Mouse (Mus musculus): ENCODE results near the gene Gm49425. TPM values are rescaled to one million over a fixed set of nuclear protein-coding genes. Genes with fewer than 3 reads are reported as not detected.
"Not testable (repeated sequence)": the region's sequence is repeated elsewhere in the genome, so short reads cannot be mapped to it uniquely, and the experiment has no call there.

The Gm49425 gene
- not detected in 2 replicates for polyA plus RNA-seq (2015; fragmentation: Nextera tagmentation; extraction: Ambion mirVana)

DNA sequence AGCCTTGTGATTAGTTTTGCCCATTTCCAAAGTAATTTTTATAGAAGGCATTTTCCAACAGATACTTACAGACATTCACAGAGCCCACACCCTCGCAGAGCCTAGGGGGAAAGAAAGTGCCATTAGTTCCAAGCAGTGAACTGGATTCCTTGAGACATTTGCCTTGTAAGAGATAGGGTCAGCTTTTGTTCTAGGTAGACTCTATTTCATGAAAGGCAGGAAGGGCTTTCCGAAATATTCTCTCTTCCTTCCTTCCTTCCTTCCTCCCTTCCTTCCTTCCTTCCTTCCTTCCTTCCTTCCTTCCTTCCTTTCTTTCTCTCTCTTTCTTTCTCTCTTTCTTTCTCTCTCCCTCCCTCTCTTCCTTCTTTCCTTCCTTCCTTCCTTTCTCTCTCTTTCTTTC lies at the start of gene Gm49425:
Gene Gm49425, minus strand, starts transcription at position 101 of the 400 bp plus-strand sequence.
- not testable (repeated sequence) for H3K36me3 ChIP-seq (ENCODE audit: control insufficient read depth, insufficient read depth, low read length); H3K27me3 ChIP-seq (ENCODE audit: control insufficient read depth, insufficient read depth, low read length); H3K9ac ChIP-seq (ENCODE audit: low read length); H3K4me3 ChIP-seq (replicated peaks; ENCODE audit: low read length); H3K9me3 ChIP-seq (replicated peaks; ENCODE audit: control insufficient read depth, low read length); H3K4me1 ChIP-seq (ENCODE audit: control insufficient read depth, insufficient read depth, low read length); H3K4me2 ChIP-seq (ENCODE audit: low read depth, low read length); ATAC-seq (ENCODE audit: insufficient read depth, low FRiP score); H3K27ac ChIP-seq (ENCODE audit: low read length)
- WGBS = 76% methylated on average over 2 of the region's 2 CpGs

DNA sequence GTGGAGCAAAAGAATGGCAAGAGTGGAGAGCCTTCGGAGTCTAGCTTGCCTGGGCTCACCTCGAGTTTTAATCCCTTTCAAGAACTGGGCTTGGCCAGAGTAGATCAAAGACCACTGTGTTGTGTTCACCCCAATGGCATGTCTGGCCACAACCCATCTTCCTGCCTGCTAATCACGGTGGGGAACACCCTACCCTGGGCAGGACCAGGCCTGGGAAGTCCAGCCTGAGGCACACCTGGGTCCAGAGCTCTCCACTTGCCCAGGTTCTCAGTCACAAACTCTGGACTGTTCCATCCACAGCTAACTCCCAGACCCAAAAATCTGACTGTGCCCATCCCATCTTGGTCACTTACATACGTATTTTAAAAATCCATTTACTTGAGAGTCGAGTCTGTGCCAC lies 45.8 kb upstream of the Gm49425 start, which contains the start of gene Krt90:
Gene Krt90, minus strand, starts transcription at position 101 of the 400 bp plus-strand sequence.
- Histone ChIP-seq H3K4me3 (replicated peaks; ENCODE audit: low read length) (no peak within 1 kb of the TSS), H3K9ac (ENCODE audit: low read length) (no peak within 1 kb of the TSS), H3K36me3 (ENCODE audit: control insufficient read depth, insufficient read depth, low read length) (no peaks in the 10 kb centered on the region), H3K9me3 (replicated peaks; ENCODE audit: control insufficient read depth, low read length) (no peaks in the 10 kb centered on the region), H3K4me2 (ENCODE audit: low read depth, low read length) (no peak within 1 kb of the TSS), H3K4me1 (ENCODE audit: control insufficient read depth, insufficient read depth, low read length) (no peaks in the 10 kb centered on the region), H3K27me3 (ENCODE audit: control insufficient read depth, insufficient read depth, low read length) (0 out of 2 replicates have a peak, but pooled peaks cover 3% of the 10 kb centered on the region), H3K27ac (ENCODE audit: low read length) (no peak within 1 kb of the TSS)
- ATAC-seq (ENCODE audit: insufficient read depth, low FRiP score) = no peak
- WGBS = 64% methylated on average over 5 of the region's 5 CpGs

DNA sequence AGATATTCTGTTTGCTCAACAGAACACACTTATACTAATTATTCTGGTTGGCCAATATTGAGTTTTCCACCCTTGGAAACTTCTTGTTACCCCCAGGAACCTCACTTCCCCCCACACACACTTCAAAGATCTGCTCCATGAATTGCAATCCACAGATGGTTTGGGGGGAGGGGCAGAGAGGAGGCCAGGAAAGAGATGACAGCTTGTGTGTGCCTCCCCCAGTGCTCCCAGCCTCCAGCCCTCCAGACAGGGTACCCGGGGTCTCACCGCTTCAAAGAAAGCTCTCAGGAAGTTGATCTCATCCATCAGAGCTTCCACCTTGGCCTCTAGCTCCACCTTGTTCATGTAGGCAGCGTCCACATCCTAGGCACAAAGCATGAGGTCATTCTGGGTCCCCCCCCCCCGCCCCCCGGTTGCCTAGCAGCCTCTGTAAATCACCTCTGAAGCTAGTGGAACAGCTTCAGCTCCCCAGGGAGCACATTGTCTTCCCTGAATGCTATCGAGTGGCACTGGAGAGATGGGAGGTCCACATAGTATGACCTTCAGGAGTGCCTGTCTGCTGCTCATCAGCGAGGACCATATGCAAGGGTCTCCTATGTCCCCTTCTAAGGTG lies 41.1 kb upstream of the Gm49425 start:
- Histone ChIP-seq H3K4me1 (ENCODE audit: control insufficient read depth, insufficient read depth, low read length) (peaks cover 1% of the 10 kb centered on the region; the same call in 1 of the 2 replicates), H3K27me3 (ENCODE audit: control insufficient read depth, insufficient read depth, low read length) (0 out of 2 replicates have a peak, but pooled peaks cover 3% of the 10 kb centered on the region), H3K36me3 (ENCODE audit: control insufficient read depth, insufficient read depth, low read length) (no peaks in the 10 kb centered on the region), H3K9me3 (replicated peaks; ENCODE audit: control insufficient read depth, low read length) (no peaks in the 10 kb centered on the region), H3K9ac (ENCODE audit: low read length) (no peak overlapping the region), H3K27ac (ENCODE audit: low read length) (no peak overlapping the region), H3K4me2 (ENCODE audit: low read depth, low read length) (no peak overlapping the region), H3K4me3 (replicated peaks; ENCODE audit: low read length) (no peak overlapping the region)
- no peak for ATAC-seq (ENCODE audit: insufficient read depth, low FRiP score)
- WGBS = 6% methylated on average over 7 of the region's 7 CpGs

DNA sequence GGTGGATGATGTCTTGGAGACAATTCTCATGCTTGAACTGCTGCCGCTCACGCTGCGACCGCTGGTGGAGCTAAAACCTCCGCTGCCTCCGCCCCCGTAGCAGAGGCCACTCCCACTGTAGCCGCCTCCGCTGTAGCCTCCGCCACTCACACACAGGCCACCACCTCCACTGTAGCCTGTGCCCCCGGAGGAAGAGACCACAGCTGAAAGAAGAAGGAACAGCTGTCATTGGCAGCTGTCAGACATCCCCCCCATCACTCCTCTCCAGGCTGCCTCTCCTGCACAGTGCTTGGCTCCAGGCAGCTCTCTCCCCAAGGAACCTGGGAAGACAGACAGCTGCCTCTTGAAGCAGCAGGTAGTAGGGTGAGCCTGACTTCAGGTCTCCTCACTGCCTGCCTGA lies 36.1 kb upstream of the Gm49425 start:
- H3K36me3 ChIP-seq (ENCODE audit: control insufficient read depth, insufficient read depth, low read length) = no peaks in the 10 kb centered on the region
- H3K4me1 ChIP-seq (ENCODE audit: control insufficient read depth, insufficient read depth, low read length) = peaks cover 9% of the 10 kb centered on the region
- H3K4me2 ChIP-seq (ENCODE audit: low read depth, low read length) = peak overlapping the region; percentile 41; the same call in 1 of the 2 replicates
- 0 out of 2 replicates have a peak, but pooled peaks have one; percentile 57 for ATAC-seq (ENCODE audit: insufficient read depth, low FRiP score)
- no peaks in the 10 kb centered on the region for H3K27me3 ChIP-seq (ENCODE audit: control insufficient read depth, insufficient read depth, low read length)
- no peak overlapping the region for H3K27ac ChIP-seq (ENCODE audit: low read length)
- under 1% methylated on average over 11 of the region's 11 CpGs for WGBS
- no peaks in the 10 kb centered on the region for H3K9me3 ChIP-seq (replicated peaks; ENCODE audit: control insufficient read depth, low read length)
- H3K4me3 ChIP-seq (replicated peaks; ENCODE audit: low read length) = no peak overlapping the region
- H3K9ac ChIP-seq (ENCODE audit: low read length) = no peak overlapping the region

DNA sequence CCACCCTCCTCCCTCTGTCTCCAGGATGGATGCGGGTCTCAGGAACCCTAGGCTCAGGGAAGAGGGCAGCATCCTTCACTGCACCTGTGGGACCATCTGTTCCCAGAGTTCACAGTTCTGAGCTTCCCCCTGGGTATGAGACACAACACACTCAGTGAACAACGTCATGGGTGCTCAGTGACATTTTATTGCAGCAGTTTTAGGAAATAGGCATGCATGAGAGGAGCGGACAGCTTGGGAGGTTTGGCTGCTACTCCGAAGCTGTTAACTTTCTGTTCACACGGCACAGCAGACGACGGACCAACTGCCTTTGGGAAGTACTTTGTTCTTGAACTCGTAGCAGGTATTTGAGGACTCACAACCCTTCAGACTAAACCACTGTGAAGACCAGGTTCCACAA lies 35.1 kb upstream of the Gm49425 start:
- no peak overlapping the region for H3K27ac ChIP-seq (ENCODE audit: low read length)
- H3K4me3 ChIP-seq (replicated peaks; ENCODE audit: low read length) = no peak overlapping the region
- H3K9ac ChIP-seq (ENCODE audit: low read length) = no peak overlapping the region
- WGBS = 79% methylated on average over 8 of the region's 8 CpGs
- ATAC-seq (ENCODE audit: insufficient read depth, low FRiP score) = no peak
- H3K27me3 ChIP-seq (ENCODE audit: control insufficient read depth, insufficient read depth, low read length) = no peaks in the 10 kb centered on the region
- H3K4me2 ChIP-seq (ENCODE audit: low read depth, low read length) = no peak overlapping the region
- H3K36me3 ChIP-seq (ENCODE audit: control insufficient read depth, insufficient read depth, low read length) = no peaks in the 10 kb centered on the region
- peaks cover 9% of the 10 kb centered on the region for H3K4me1 ChIP-seq (ENCODE audit: control insufficient read depth, insufficient read depth, low read length)
- no peaks in the 10 kb centered on the region for H3K9me3 ChIP-seq (replicated peaks; ENCODE audit: control insufficient read depth, low read length)

DNA sequence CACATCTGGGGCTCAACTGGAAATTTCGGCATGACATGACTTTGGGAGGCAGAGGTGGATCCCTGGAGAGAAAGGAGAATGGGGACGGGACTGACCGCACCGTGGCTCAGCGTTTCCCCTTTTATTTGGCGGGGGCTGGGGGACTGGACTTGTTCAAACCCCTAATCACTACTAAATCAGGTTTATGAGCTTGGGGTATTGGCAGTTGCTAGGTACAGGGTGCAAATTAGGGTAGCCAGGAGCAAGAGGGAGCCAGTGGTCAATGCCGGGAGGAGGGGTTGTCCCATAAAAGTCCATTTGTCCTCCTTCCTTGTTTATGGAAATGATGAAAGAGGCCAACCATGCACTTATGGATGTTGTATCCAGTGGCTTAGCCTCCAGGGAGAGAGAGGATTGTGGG lies 33.5 kb upstream of the Gm49425 start, which contains the start of gene Krt82:
Gene Krt82, minus strand, starts transcription at position 101 of the 400 bp plus-strand sequence.
- H3K4me2 ChIP-seq (ENCODE audit: low read depth, low read length) = no peak within 1 kb of the TSS
- H3K36me3 ChIP-seq (ENCODE audit: control insufficient read depth, insufficient read depth, low read length) = no peaks in the 10 kb centered on the region
- no peak for ATAC-seq (ENCODE audit: insufficient read depth, low FRiP score)
- peaks cover 9% of the 10 kb centered on the region for H3K4me1 ChIP-seq (ENCODE audit: control insufficient read depth, insufficient read depth, low read length)
- WGBS = 85% methylated on average over 7 of the region's 7 CpGs
- no peaks in the 10 kb centered on the region for H3K9me3 ChIP-seq (replicated peaks; ENCODE audit: control insufficient read depth, low read length)
- H3K4me3 ChIP-seq (replicated peaks; ENCODE audit: low read length) = no peak within 1 kb of the TSS
- H3K27me3 ChIP-seq (ENCODE audit: control insufficient read depth, insufficient read depth, low read length) = no peaks in the 10 kb centered on the region
- H3K27ac ChIP-seq (ENCODE audit: low read length) = no peak within 1 kb of the TSS
- no peak within 1 kb of the TSS for H3K9ac ChIP-seq (ENCODE audit: low read length)

DNA sequence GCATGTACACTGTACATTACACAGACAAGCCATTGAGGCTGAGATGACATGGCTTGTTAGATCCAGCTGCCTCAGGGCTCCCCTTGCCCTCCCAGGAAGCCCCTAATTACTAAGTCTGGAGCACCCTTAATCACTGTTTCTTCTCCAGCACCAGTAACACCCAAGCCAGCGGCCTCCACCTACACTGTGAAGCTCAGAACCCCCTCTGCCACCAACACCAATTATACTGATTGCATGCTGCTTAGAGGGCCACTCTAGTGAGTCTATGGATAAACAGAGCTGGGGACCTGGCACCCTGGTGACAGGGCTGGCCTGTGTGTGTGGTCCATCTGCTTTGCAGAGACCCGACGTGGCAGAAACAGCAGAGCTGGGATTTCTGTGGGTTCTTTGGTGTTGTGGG lies 27.4 kb upstream of the Gm49425 start:
- Histone ChIP-seq H3K27ac (ENCODE audit: low read length) (no peak overlapping the region), H3K36me3 (ENCODE audit: control insufficient read depth, insufficient read depth, low read length) (no peaks in the 10 kb centered on the region), H3K4me1 (ENCODE audit: control insufficient read depth, insufficient read depth, low read length) (no peaks in the 10 kb centered on the region), H3K9me3 (replicated peaks; ENCODE audit: control insufficient read depth, low read length) (no peaks in the 10 kb centered on the region), H3K9ac (ENCODE audit: low read length) (no peak overlapping the region), H3K27me3 (ENCODE audit: control insufficient read depth, insufficient read depth, low read length) (no peaks in the 10 kb centered on the region), H3K4me2 (ENCODE audit: low read depth, low read length) (no peak overlapping the region), H3K4me3 (replicated peaks; ENCODE audit: low read length) (no peak overlapping the region)
- 55% methylated on average over 3 of the region's 3 CpGs for WGBS
- no peak for ATAC-seq (ENCODE audit: insufficient read depth, low FRiP score)

DNA sequence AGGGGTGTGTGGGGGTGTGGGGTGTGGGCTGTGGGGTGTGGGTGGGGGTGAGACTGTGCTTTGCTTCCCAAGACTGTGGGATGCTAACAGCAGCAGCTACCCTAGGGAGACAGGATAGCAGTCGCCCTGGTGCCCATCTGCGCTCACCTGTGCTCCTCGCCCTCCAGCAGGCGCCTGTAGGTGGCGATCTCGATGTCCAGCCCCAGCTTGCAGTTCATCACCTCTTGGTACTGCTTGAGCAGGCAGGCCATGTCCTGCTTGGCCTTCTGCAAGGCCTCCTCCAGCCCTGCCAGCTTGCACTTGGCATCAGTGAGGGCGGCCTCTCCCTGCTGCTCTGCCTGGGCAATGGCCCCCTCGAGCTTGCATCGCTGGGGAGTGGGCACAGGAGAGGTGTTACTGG lies 25.5 kb upstream of the Gm49425 start:
- Histone ChIP-seq H3K4me2 (ENCODE audit: low read depth, low read length) (no peak overlapping the region), H3K36me3 (ENCODE audit: control insufficient read depth, insufficient read depth, low read length) (no peaks in the 10 kb centered on the region), H3K9me3 (replicated peaks; ENCODE audit: control insufficient read depth, low read length) (no peaks in the 10 kb centered on the region), H3K27ac (ENCODE audit: low read length) (no peak overlapping the region), H3K9ac (ENCODE audit: low read length) (no peak overlapping the region), H3K4me3 (replicated peaks; ENCODE audit: low read length) (no peak overlapping the region), H3K27me3 (ENCODE audit: control insufficient read depth, insufficient read depth, low read length) (no peaks in the 10 kb centered on the region), H3K4me1 (ENCODE audit: control insufficient read depth, insufficient read depth, low read length) (peaks cover 9% of the 10 kb centered on the region)
- no peak for ATAC-seq (ENCODE audit: insufficient read depth, low FRiP score)
- 57% methylated on average over 9 of the region's 9 CpGs for WGBS

DNA sequence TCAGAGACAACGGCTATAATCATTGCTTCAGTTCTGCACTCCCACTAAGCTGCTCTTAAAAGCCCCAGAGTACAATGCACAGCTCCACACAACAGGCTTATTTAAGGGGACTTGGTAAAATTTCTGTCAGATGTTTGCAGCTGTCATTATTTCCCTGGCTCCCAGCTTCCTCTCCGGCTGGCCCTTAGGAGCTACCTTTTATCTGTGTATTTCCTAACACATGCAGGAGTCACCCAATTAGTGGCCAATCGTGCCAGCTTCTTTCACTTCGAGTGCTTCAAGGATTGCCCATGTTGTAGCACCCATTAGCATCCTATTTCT lies 21.5 kb upstream of the Gm49425 start:
- 36% methylated on average over 4 of the region's 4 CpGs for WGBS
- H3K27ac ChIP-seq (ENCODE audit: low read length) = 0 out of 2 replicates have a peak overlapping the region, but pooled peaks have one; percentile 5
- H3K36me3 ChIP-seq (ENCODE audit: control insufficient read depth, insufficient read depth, low read length) = no peaks in the 10 kb centered on the region
- H3K9me3 ChIP-seq (replicated peaks; ENCODE audit: control insufficient read depth, low read length) = no peaks in the 10 kb centered on the region
- no peak for ATAC-seq (ENCODE audit: insufficient read depth, low FRiP score)
- H3K4me1 ChIP-seq (ENCODE audit: control insufficient read depth, insufficient read depth, low read length) = peaks cover 9% of the 10 kb centered on the region
- no peak overlapping the region for H3K4me2 ChIP-seq (ENCODE audit: low read depth, low read length)
- H3K27me3 ChIP-seq (ENCODE audit: control insufficient read depth, insufficient read depth, low read length) = no peaks in the 10 kb centered on the region
- H3K4me3 ChIP-seq (replicated peaks; ENCODE audit: low read length) = no peak overlapping the region
- no peak overlapping the region for H3K9ac ChIP-seq (ENCODE audit: low read length)
